Mouse (Mus musculus) spleen, adult 2 months (tissue): Measurements from ENCODE around the gene Leprot.

Source experiments
- CTCF ChIP-seq: fragments of 200-500 bp; IDR thresholded peaks from 2 replicates; pipeline ENCODE4 v1.5.1; 2011; ENCODE audit warnings: mild to moderate bottlenecking, inconsistent platforms; ENCODE audit not compliant: insufficient read depth, insufficient read length, insufficient replicate concordance; ENCODE audit errors: extremely low read depth
- POLR2A ChIP-seq: fragments of 200-500 bp; IDR thresholded peaks from 2 replicates; pipeline ENCODE4 v1.6.1; 2011; ENCODE audit warnings: low read depth, low read length, inconsistent platforms

GRCm38 (mm10) chr4:101656956-101657570 is 9.5 kb downstream of the Leprot start:
- TF ChIP-seq CTCF: no peak
- TF ChIP-seq POLR2A: no peak
